Mouse (Mus musculus): ENCODE results near the gene Ywhag.

DNA sequence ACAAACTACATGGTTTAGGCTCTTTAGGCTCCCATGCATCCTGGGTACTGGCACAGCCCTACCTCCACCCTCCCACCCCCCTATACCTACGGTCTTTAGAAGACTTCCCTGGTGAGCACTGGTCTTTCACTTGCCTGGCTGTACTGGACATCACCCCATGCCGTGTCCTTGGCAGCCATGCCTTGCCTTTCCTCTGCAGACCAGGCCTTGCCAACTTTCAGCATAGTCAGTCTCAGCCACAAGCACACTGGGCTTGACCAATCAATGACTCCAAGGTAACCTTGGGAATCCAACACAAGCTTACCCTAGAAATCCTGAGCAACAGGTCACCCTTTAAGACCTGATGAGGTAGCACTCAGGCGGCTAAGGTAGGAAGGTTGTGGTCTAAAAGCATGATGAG lies 17.8 kb downstream of the Ywhag start:
- TF ChIP-seq CTCF (IDR thresholded peaks at IDR 0.05; ENCODE audit: low read depth) (no peak), EP300 (IDR thresholded peaks at IDR 0.05; ENCODE audit: low read depth) (no peak)
